ENCODE assay signal across 8 mouse cellular contexts in the genomic region with DNA sequence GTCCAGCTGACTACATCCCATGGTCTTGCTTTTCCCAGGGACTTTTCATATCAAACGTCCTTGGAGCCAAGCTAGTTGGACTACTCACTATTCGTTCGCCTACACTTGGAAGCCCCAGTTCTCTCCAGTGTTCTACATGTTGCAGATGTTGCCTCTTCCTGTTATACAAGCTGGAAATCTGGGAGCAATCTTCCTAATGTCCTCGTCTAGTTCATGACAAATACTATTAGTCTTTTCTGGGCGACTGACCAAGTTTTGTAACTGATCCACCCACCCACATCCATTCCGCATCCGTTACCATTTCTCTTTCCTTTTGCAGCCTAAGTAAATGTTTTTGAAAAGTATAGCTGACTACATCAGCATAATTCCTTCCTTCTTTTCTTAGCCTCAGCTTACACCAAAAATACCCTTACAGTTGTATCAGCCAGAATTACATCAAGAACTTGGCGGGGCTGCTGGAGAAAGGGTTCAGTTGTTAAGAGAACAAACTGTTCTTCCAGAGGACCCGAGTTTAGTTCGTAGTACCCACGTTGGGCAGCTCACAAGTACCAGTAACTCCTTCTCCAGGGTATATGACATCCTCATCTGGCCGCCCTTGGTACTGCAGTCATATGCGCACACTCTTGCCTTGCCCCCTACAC.
DNase-seq lines count a peak whose midpoint lies in the region.

No protein-coding gene starts in this region.

- peak; percentile 28 to 78 for DNase-seq in layer of hippocampus, adult 18-20 months (ENCODE audit: low spot score in 2 of 2)
- no peak for DNase-seq in layer of hippocampus, postnatal 10 days (ENCODE audit: low spot score in 2 of 2)
- DNase-seq in gastrocnemius, postnatal 14 days = peak; percentile 43
- peak; percentile 64 for DNase-seq in kidney, postnatal 14 days
- DNase-seq in lung, postnatal 4 days = peak; percentile 17 to 24
- DNase-seq in retina, postnatal 1 day = no peak
- DNase-seq in spleen, postnatal 10 days (ENCODE audit: low spot score in 2 of 2) = no peak
- DNase-seq in adrenal gland, postnatal 4 days (ENCODE audit: low spot score in 2 of 2) = no peak

- intact Hi-C loops in gastrocnemius, postnatal 14 days (cut with DNase I; ENCODE audit: low total_unique reads) = no loop called here

Comparison
In these comparisons a context has a peak if more than half of its experiments do, and no peak if none do; other contexts are left out.
1. DNase-seq: peak in layer of hippocampus, adult 18-20 months (2 of 2), gastrocnemius, postnatal 14 days (single experiment), kidney, postnatal 14 days (single experiment) and lung, postnatal 4 days (2 of 2); none in layer of hippocampus, postnatal 10 days (0 of 2), retina, postnatal 1 day (single experiment), spleen, postnatal 10 days (0 of 2) and adrenal gland, postnatal 4 days (0 of 2).